ENCODE assay signal across 7 mouse cellular contexts in the genomic region with DNA sequence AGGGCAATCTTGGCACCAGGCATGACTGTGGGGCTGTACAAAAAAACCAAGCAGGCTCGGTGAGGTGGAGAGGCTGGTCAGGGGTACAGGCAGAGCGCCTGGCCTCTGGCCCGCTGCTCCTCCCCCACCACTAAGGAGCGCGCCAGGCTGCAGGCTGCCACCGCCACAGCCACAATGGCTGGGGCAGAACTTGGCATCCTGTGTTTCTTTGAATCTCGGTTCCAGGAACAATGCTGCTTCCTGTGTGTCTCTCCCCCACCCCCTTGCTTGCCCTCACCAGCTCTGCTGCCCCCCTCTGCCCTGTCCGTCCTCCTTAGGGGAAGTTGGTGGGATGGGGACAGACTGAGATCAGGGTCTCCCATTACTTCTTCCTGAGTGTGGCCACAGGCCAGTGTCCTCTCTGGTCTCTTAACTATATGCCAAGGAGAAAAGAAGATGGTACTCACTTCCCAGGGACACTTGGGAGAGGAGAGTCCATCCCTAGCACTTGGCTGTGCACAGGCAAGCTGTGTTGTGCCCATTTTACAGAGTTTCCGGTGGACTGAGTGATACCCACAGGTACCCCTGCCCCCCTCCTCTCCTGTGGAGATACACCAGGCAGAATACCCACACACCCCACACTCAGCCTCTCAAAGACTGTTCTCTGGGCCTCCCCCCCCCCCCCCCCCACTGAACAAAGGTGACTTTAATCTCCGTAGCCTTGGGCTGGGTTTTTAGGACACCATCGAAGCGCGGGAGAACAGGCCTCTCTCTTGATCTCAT. TPM values are rescaled to one million over a fixed set of nuclear protein-coding genes. Genes with fewer than 3 reads are reported as not detected.
DNase-seq lines count a peak whose midpoint lies in the region; ATAC-seq and TF ChIP-seq lines count a peak whose summit lies in the region.

No protein-coding gene starts in this region.

- peaks cover 25% of the 10 kb centered on the region for H3K4me1 ChIP-seq in testis, adult 2 months (ENCODE audit: control insufficient read depth, insufficient read depth, low read length)
- H3K4me1 ChIP-seq in limb, embryonic 12.5 days (replicated peaks) = peaks cover 79% of the 10 kb centered on the region
- H3K4me1 ChIP-seq in midbrain, embryonic 12.5 days = peaks cover 83% of the 10 kb centered on the region

- H3K9ac ChIP-seq in limb, embryonic 12.5 days (replicated peaks) = peak overlapping the region; percentile 50
- peak overlapping the region; percentile 84 for H3K9ac ChIP-seq in midbrain, embryonic 12.5 days (replicated peaks)

- no peak for TF ChIP-seq CTCF in testis, adult 2 months (IDR thresholded peaks at IDR 0.05; ENCODE audit: control insufficient read depth, insufficient read depth, insufficient replicate concordance, low read depth, low read length)

- no peak overlapping the region for H3K4me3 ChIP-seq in testis, adult 2 months (ENCODE audit: control insufficient read depth, low read depth, low read length)
- H3K4me3 ChIP-seq in limb, embryonic 12.5 days (replicated peaks) = peak overlapping the region; percentile 53
- H3K4me3 ChIP-seq in midbrain, embryonic 12.5 days = peak overlapping the region; percentile 72

- no peak for ATAC-seq in limb, embryonic 12.5 days (ENCODE audit: insufficient number of reproducible peaks, insufficient read depth, low FRiP score, low TSS enrichment, low read depth)
- ATAC-seq in midbrain, embryonic 12.5 days (ENCODE audit: low FRiP score, low read depth) = no peak
- ATAC-seq in erythroid progenitor cell, adult 5-6 weeks (replicated peaks; ENCODE audit: low FRiP score, poor library complexity, severe bottlenecking) = no peak

- no peaks in the 10 kb centered on the region; the same call in none of the 2 replicates for H3K27me3 ChIP-seq in testis, adult 2 months (ENCODE audit: control insufficient read depth, insufficient read depth, low read length)
- H3K27me3 ChIP-seq in limb, embryonic 12.5 days = peaks cover 85% of the 10 kb centered on the region
- peaks cover 29% of the 10 kb centered on the region for H3K27me3 ChIP-seq in midbrain, embryonic 12.5 days

- no peaks in the 10 kb centered on the region for H3K9me3 ChIP-seq in limb, embryonic 12.5 days
- H3K9me3 ChIP-seq in midbrain, embryonic 12.5 days = no peaks in the 10 kb centered on the region

- peak overlapping the region; percentile 84 for H3K4me2 ChIP-seq in limb, embryonic 12.5 days
- peak overlapping the region; percentile 68 for H3K4me2 ChIP-seq in midbrain, embryonic 12.5 days (replicated peaks)

- 20% methylated on average over 13 of the region's 13 CpGs for WGBS in limb, embryonic 12.5 days
- 9% methylated on average over 13 of the region's 13 CpGs for WGBS in midbrain, embryonic 12.5 days

- DNase-seq in testis, postnatal 10 days (ENCODE audit: low spot score) = no peak
- peak; percentile 44 for DNase-seq in embryo, embryonic 11 days
- peak; percentile 54 for DNase-seq in heart, postnatal 4 days

- H3K36me3 ChIP-seq in testis, adult 2 months (ENCODE audit: control insufficient read depth, insufficient read depth, low read length) = no peaks in the 10 kb centered on the region
- peaks cover 6% of the 10 kb centered on the region; the same call in 1 of the 2 replicates for H3K36me3 ChIP-seq in limb, embryonic 12.5 days
- peaks cover 26% of the 10 kb centered on the region for H3K36me3 ChIP-seq in midbrain, embryonic 12.5 days

- no peak for TF ChIP-seq POLR2A in testis, adult 2 months (IDR thresholded peaks at IDR 0.05; ENCODE audit: control insufficient read depth, low read depth, low read length)

- H3K27ac ChIP-seq in testis, adult 2 months (ENCODE audit: control insufficient read depth, insufficient read depth, low read depth, low read length) = 0 out of 2 replicates have a peak overlapping the region, but pooled peaks have one; percentile 37
- peak overlapping the region; percentile 75; the same call in 1 of the 2 replicates for H3K27ac ChIP-seq in limb, embryonic 12.5 days
- H3K27ac ChIP-seq in midbrain, embryonic 12.5 days (replicated peaks) = peak overlapping the region; percentile 98

RNA-seq across cellular contexts. Expression of gene Lfng, which starts 2.6 kb away (rescaled TPM):
- polyA plus RNA-seq in testis, adult 2 months (2012; rRNA removed) = 1.4 TPM in 2 replicates
- total RNA-seq in heart, postnatal 4 days (2021) = 10 to 100 TPM; 11.6 to 12.1 TPM
- polyA plus RNA-seq in limb, embryonic 12.5 days (2016; fragmentation: Nextera tagmentation; extraction: Ambion mirVana) = 10.3 and 10.8 TPM in 2 replicates
- 28.5 and 33.9 TPM in 2 replicates for polyA plus RNA-seq in midbrain, embryonic 12.5 days (2016; fragmentation: Nextera tagmentation; extraction: Ambion mirVana)
- 19.7 and 20.5 TPM in 2 replicates for total RNA-seq in erythroid progenitor cell, adult 5-6 weeks (2015; ENCODE audit: low replicate concordance)
- total RNA-seq in erythroid progenitor cell, adult 5-6 weeks (2017; ENCODE audit: low replicate concordance) = 1.9 and 11.4 TPM in 2 replicates

RNA-seq across cellular contexts. Expression of gene Ttyh3, which starts 39.1 kb away (rescaled TPM):
- 16.2 and 18.3 TPM in 2 replicates for polyA plus RNA-seq in testis, adult 2 months (2012; rRNA removed)
- 10 to 100 TPM; 83.0 to 90.4 TPM for total RNA-seq in heart, postnatal 4 days (2021)
- 48.8 and 58.0 TPM in 2 replicates for polyA plus RNA-seq in limb, embryonic 12.5 days (2016; fragmentation: Nextera tagmentation; extraction: Ambion mirVana)
- 68.8 and 71.0 TPM in 2 replicates for polyA plus RNA-seq in midbrain, embryonic 12.5 days (2016; fragmentation: Nextera tagmentation; extraction: Ambion mirVana)
- 21.8 and 26.7 TPM in 2 replicates for total RNA-seq in erythroid progenitor cell, adult 5-6 weeks (2015; ENCODE audit: low replicate concordance)
- total RNA-seq in erythroid progenitor cell, adult 5-6 weeks (2017; ENCODE audit: low replicate concordance) = 21.2 and 23.2 TPM in 2 replicates

RNA-seq across cellular contexts. Expression of gene Grifin, which starts 44.8 kb away (rescaled TPM):
- not detected in 2 replicates for polyA plus RNA-seq in testis, adult 2 months (2012; rRNA removed)
- not detected for total RNA-seq in heart, postnatal 4 days (2021)
- polyA plus RNA-seq in limb, embryonic 12.5 days (2016; fragmentation: Nextera tagmentation; extraction: Ambion mirVana) = 0.36 TPM in 1 of 2 replicates, not detected in the other
- not detected in 2 replicates for polyA plus RNA-seq in midbrain, embryonic 12.5 days (2016; fragmentation: Nextera tagmentation; extraction: Ambion mirVana)
- total RNA-seq in erythroid progenitor cell, adult 5-6 weeks (2015; ENCODE audit: low replicate concordance) = not detected in 2 replicates
- not detected in 2 replicates for total RNA-seq in erythroid progenitor cell, adult 5-6 weeks (2017; ENCODE audit: low replicate concordance)

Comparison
In these comparisons a context has a peak if more than half of its experiments do, and no peak if none do; other contexts are left out.
1. H3K27ac ChIP-seq: peak in every context shown above with its lines; median percentile 98 in midbrain, embryonic 12.5 days; 75 in limb, embryonic 12.5 days; 37 in testis, adult 2 months.